Mouse (Mus musculus) urinary bladder, postnatal 10 days (tissue): ENCODE data around the gene Plcd4.
A peak's percentile ranks its signal among the peaks of the same experiment; 100 is the strongest.
"Not testable (repeated sequence)": the region's sequence is repeated elsewhere in the genome, so short reads cannot be mapped to it uniquely, and the experiment has no call there.

Experiments
- DNase-seq: peaks from one replicate; pipeline ENCODE4 v3.0.0; 2022; ENCODE audit warnings: low spot score

Gene Plcd4

DNA sequence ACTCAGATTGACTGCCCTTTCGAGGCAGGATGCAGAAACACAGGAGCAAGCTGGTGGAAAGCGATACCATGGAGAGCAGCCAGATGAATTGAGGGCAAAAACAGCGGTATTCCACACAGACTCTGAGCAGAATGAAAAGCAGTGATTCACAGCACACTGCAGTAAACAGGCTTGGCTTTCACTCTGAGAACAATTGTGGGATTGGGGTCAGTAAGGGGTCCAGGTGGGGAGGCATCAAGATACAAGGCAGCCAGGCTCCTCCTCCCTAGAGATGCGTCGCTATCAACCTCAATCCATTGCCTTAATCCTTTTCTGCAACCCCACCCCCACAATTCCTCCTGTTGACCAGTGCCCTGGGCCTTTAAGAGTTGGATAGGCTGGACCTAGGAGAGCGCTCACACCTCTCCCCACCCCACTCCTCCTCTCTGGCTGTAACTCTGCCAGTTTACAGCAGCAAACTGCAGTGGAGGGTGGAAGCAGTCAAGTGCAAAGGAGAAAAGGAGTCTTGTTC lies at the start of gene Plcd4:
Plcd4 (plus strand) TSS at position 438 of the 511 bp plus-strand sequence.
- DNase-seq = no peak

DNA sequence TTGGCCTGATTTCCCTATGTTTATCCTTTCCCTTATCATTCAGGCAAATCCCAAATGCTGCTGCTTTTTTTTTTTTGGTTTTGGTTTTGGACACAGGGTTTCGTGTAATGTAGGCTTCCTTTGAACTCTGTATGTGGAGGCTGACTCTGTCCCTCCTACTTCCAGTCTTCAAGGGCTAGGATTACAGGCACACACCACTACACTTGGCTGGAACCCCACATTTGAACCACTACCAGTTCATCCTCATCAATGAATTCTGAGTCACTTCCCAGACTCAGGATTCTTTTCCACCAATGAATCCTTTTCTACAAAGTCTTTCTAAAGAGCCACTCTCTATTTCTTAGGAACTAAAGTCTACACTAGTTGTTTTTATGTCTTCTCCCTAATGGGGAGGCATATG lies 41.6 kb upstream of the Plcd4 start:
- no peak for DNase-seq

DNA sequence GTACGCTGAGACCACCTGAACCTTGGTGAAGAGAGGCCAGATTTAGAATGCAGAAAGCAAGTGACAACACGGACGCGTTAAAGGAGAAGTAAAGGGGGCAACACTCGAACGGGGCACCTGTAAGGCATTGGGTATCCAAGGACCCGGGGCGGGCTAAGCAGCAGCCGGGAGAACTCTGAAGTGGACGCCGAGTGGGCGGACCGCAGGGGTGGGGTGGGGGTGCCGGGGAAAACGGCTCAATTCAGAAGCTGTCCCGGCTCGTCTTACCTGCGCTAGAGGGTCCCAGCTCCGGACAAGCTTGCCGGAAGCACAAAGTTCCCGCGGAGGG lies 37.3 kb upstream of the Plcd4 start:
- no peak for DNase-seq

DNA sequence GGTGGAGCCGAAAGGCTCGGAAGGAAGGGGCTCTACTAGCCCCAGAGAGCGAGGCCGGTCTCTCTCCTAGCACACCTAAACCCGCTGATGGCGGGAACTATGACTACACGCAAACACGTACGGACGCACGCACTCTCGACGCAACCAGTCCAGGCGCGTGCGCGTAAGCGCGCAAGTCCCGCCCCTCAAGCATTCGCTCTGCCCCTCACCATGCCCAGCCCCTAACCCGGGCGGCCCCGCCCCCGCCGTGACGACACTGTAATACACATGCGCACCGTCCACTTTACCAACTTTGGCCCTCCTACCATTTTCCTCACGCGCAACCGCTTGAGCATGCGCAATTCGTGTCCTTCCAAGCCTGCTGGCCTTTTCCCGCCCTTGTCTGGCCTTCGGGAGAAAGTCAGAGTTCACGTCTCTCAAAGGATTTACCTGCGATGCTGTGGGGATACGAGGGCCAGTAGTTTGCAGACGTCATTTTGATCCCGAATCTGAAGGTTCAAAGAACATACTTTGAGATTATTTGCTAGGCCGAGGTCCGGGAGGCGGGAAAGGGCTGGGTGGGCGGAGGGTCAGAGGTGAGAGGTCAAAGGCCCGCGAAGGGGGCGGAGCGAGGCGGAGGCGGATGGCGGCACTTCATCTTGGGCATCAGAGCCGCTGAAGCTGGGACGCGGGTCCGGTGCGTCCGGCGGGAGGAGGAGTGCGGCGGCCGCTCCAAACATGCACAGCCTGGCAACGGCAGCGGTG lies 36.8 kb upstream of the Plcd4 start, which contains the start of gene Cnot9:
Cnot9 (plus strand) TSS at position 338 of the 744 bp plus-strand sequence.
- DNase-seq = peak; percentile 99

DNA sequence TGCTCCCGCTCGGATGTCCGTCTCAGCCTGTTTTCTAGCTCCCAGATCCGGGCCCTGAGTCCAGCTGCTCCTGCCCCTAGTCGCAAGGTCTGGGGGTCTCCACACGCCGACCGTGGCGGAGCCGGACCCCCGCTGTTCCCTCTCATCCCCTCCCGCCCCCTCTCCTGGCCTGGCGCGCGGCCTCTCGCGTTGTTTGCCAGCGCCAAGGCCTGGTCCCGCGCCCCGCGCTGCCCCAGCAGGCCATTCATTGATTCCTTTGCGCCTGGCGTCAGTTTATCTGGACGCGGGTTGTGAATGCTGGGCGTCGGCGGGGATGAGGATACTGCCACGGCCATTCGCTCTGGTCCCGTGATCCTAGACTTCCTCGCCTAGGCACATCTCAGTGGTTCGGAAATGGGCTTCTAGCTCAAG lies 36.2 kb upstream of the Plcd4 start:
- peak; percentile 23 for DNase-seq

DNA sequence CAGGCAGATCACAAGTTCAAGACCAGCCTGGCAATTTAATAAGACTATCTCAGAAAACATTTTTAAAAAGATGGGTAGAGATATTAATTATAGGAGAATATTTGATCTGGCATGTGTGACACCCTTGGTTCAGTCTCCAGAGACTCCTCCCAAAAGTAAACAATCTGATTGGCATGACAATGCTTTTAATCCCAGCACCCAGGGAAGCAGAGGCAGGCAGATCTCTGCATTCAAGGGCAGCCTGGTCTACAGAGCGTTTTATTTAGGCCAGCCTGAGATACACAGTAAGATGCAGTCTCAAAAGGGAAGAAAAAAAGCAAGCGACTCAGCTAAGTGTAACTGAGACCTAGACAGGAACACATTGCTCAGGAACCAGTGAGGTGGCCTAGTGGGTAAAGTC lies 34.9 kb upstream of the Plcd4 start:
- no peak for DNase-seq

DNA sequence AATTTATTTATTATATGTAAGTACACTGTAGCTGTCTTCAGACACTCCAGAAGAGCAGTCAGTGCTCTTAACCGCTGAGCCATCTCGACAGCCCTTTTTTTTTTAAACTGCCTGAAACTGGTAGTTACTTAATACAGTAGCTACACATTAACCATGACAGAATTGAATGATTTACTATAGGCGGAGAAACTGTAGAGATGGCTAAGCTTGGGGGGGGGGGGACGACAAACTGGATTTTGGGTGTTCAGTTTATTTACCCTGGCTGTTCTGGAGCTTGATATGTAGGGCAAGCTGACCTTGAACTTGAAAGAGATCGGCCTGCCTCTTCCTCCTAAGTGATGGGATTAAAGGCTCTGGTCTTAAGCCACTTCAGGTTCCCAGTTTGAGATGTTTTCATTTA lies 31.4 kb upstream of the Plcd4 start:
- DNase-seq = no peak

DNA sequence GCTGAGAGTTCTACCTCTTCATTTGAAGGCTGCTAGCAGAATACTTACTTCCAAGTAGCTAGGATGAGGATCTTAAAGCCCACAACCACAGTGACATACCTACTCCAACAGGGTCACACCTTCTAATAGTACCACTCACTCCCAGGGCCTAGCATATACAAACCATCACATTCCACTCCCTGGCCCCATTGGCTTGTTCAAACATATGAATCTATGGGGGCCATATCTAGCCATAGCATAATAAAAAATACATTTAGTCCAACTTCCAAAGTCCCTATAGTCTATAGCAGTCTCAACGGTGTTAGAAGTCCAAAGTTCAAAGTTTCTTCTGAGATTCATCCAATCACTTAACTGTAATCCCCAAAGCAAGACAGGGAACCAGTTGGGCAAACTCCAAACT lies 29.7 kb upstream of the Plcd4 start:
- not testable (repeated sequence) for DNase-seq

DNA sequence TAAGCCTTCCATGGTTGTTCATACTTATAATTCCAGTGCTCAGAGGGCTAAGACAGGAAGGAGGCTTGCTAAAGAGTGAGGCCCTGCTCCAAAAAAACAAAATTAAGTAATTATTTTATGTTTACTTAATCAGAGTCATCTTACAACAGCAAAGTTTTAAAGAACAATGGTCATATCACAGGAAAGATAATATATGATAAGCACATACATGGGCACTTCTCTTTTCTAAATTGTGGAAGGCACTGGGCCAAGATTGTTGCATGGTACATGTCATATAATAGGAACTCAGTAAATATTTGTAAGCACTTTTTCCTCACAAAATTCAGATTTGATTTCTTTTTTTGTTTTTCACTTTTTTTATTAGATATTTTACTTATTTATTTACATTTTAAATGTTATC lies 22.8 kb upstream of the Plcd4 start:
- no peak for DNase-seq

DNA sequence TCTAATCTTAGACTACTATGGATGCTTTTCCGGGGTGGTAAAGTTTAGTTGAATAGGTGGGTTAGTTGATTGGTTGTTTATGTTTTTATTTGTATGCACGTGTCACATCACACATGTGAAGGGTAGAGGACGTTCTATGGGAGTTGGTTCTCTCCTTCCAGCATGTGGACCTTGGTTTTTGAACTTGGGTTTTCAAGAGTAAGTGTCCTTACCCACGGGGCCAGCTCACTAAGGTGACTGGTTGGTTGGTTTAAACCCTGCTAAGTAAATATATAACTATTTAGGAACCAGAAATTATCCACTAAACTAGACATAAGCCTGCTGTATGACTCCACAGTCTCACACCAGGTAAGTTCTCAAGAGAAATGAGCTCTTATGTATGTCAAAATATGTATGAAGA lies 17.9 kb upstream of the Plcd4 start:
- no peak for DNase-seq

DNA sequence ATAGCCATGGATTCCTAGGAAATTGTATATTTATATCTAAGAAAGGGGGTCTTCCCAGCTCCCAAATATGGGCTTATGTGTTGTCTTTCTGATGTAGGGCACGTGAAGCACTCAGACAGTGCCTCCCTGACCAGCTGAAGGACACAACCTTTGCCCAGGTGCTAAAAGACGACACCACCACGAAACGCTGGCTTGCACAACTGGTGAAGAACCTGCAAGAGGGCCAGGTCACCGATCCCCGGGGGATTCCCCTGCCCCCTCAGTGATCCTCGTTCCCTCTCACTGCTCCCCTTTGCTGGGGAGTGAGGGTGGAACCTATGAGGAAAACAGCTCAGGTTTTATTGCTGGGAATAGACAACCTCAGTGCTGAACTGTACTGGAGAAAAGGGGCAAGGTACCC lies 14.1 kb upstream of the Plcd4 start:
- DNase-seq = no peak

DNA sequence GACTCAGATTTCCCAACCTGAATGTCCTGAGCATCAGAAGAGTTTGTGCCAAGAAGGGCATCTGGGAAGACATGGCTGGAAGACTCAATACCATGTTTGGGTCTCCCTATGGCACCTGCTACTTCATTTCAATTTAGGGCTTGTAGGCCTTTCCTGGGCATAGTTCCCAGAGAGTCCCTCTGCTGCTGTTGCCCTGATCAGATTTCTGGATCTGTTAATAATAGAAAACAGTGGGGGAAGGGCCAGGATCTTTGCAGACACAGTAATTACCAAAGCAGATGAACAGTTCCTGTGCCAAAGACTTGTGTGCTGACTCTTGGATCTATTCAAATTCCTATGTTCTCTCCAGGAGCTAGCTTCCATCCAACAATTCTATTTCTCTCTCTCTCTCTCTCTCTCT lies 4.0 kb upstream of the Plcd4 start:
- DNase-seq = no peak

DNA sequence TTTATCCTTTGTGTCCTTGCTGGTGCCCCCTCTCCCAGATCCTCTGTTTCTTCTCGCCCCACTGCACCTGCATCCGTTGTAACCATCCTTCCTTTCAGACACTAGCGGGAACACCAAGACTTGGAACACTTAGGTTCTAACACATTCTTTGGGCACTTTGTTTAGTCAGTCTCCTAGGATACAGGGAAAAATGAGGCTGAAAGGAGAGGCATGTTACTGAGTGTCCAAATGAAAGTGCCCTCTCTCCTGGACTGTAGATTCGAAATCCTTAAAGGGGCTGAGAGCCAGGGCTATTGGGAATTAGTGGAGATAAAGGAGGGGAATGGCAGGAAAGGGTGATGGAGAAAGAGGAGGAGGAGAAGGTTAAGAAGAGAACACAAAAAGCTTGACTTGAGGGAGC lies 1.5 kb downstream of the Plcd4 start, which contains the start of gene Usp37:
Usp37 (minus strand) TSS at position 101 of the 400 bp plus-strand sequence.
- DNase-seq = no peak

DNA sequence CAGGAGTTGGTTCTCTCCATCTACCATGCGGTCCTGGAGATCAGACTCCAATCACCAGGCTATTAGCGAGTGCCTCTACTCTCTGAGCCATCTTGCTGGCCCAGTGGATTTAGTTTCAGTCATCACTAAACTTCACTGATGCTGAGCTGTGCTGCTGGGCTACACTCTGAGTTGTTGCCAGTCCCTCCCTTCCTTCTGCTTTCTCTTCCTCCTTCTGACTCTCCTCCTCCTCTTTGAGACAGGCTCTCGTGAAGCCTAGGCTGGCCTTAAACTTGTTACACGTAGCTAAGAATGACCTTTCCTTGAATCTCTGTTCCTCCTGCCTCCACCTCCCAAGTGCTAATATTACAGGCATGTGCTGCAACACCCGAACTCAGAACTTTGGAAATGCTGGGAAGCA lies 16.4 kb downstream of the Plcd4 start:
- no peak for DNase-seq

DNA sequence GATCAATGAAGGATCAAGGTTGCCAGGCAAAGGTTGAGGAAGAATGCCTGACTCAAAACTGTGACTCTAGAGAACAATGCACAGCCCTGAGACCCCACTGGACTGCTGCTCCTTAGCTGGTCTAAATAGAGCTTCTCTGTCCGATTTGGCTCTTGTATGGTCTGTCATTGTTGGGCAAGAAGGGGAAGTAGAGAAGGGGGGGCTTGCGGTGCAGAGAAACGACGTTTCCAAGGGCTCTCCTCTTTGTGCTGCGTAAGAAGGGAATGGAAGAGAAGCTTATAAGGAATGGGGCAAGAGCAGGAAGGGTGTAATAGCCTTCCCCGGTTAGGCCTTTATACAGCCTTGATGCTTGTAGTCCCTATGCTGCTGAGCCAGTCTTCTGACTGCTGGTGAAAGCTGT lies 23.1 kb downstream of the Plcd4 start:
- DNase-seq = no peak

DNA sequence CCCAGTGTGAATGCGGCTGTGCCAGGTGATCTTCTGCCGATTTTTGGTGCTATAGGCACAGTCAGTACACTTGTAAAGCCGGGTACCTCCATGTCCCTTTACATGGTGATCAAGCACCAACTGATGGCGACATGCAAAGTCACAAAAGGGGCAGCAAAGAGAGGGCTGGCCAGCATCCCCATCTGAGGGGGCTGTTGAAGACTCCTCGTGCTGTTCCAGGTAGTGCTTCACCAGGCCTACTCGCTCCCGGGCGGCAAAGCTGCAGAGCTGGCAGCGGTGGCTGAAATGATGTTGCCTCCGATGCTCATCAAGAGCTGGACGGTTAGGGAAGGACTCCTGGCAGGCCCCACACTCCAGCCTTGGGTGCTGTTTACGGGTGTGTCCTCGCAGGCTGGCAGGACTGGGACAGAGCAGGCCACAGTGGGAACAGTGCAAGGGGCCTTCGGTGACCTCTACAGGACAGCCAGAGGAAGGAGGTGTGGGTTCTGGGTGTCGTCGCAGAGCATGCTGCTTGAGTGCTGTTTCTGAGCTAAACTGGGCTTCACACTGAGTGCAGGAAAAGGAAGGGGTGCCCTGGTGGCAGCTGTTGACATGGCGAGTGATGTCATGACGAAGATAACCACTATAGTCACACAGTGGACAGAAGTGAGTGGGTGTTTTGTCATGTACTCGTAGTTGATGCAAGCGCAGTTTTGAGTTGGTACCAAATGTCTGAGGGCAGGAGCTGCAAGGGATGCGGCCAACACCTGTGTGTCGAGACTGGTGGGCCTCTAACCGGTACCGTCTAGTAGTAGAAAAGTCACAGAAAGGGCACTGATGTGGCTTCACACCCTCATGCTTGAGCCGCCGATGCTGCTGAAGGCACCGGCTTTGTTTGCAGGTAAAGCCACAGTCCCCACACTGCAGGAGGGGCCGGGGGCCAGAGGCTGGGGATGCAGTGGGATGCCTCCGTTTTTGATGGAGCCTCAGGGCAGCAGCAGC lies 27.3 kb downstream of the Plcd4 start:
- DNase-seq = no peak

DNA sequence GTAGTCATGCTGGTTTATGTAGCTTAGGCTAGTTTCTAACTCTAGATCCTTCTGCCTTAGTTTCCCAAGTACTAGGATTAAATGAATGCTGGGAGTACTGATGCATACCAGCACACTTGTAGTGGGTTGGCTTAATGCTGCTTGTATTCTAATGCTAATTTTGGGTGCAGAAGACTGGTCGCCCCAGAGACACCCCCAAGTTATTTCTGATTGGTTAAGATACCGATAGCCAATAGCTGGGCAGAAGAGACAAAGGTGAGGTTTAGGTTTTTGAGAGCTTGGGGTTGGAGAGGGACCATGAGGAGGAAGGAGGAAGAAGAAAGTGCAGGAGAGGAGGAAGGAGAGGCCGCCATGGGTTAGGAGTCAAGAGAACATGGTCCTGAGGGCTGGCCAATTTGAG lies 39.9 kb downstream of the Plcd4 start:
- no peak for DNase-seq

DNA sequence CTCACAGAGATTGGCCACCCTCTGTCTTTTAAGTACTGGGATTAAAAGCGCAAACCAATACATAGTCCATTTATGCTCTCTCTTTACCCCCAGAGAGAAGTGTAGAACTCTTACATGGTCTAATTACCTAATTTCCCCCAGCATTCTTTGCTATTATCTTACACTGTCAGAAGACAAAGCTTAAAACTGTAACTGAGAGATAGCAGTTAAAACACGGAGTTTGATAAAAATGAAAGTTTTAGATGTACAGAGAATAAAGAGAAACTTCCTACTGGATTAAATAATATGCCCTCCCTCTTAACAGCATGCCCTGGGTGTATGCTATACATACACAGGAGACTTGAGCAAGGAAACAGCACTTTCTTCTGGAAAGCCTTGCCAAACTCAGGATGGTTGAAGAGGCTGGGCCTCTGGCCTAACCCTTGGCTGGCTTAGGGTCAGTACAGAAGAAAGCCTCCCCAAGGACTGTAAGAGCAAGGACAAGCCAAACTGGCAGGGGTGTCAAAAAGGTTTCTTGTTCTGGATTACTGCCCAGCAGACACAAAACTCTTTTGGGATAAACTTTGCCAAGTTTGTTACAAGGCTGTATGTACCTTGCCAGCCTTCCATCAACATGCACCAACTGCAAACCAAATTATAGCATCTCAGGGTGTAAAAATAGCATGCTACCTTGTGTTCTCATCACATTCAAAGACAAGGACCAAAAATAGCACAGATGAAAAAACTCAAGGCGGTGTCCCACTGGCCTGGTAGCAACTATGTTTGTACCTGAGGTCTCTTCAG lies 42.1 kb downstream of the Plcd4 start:
- no peak for DNase-seq

DNA sequence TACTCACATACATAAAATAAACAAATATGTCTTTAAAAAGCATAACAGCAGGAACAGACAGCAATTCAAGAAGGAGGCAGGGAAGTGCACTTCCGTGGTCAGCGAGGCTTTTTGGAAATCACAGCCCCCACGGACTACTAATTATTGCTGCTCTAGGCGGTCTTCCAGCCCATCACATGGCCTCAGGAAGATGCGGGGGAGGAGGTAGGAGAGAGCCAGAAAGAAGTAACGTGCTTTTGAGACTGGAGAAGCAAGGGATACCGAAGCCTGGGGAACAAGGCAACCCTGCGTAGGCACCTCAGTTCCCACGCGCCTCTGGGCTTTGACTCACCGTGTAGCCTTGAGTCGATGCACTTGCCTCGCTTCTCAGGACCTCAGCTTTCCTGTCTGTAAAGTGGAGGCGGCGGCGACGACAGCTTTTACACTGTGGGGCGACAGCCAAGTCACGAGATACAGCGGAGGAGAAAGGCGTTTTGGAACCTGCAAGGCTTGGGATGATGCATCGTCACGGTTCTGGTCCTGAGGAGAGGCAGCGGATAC lies 44.6 kb downstream of the Plcd4 start:
- no peak for DNase-seq

DNA sequence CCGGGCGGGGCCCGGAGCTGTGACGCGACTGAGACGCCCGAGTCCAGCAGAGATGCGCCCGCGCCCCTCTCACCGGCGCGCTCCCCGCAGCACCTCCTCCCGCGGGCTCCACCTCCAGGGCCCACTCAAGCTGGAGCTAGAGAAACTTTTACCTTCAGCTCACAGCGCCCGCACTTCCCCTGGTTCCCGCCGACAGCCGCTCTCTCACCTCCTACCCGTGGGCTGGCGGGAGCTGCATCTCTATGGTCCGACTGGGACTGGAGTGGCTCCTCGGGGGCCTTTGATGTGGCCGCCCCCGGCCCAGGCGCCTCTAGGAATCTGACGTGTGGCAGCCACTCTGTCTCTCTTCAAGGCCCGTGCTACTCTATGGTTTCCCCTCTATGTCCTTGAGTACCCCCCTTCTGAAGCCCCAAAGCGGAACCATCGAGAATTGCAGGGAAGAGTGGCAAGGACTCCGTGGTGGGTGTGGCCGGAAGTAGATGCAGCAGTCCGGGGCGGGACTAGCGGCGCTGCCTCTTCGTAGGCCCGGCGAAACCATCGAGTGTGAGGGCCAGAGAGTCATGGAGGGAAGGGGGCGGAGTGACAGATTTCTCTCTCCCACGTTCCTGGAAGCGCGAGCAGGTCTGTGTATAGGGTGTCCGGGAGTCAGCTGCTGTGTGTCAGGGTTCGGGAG lies 45.2 kb downstream of the Plcd4 start, which contains the start of the genes Zfp142 and Bcs1l:
Zfp142 (minus strand) TSS at position 474 of the 673 bp plus-strand sequence.
Bcs1l (plus strand) TSS at position 517 of the 673 bp plus-strand sequence.
- DNase-seq = peak; percentile 94

DNA sequence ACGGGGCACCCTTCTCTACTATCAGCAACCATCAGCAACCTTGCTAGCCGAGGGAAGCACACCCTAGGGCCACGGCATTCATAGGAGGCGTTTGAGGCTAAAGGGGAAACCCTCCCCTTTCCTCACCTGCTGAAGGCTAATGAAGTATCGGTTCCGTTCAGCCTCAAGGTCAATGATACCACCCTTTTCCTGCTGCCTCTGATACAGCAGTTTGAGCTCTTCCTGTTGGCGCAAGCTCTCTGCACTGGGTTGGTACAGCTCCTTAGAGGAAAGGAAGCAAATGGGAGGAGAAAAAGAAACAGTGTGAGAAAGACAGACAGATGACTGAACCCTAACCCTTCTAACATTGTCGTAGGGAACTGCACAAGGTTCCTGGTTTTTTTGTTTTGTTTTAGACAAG lies 51.7 kb downstream of the Plcd4 start:
- no peak for DNase-seq
